Mouse (Mus musculus) cortical plate, adult 2 months (tissue): ENCODE data around the gene Nme8.

Experiments used
- CTCF ChIP-seq: fragments of 200-500 bp; IDR thresholded peaks from 2 replicates; pipeline ENCODE4 v1.5.1; 2011; ENCODE audit warnings: mild to moderate bottlenecking, control low read depth, low read length; ENCODE audit not compliant: insufficient read depth; ENCODE audit errors: extremely low read depth
- POLR2A ChIP-seq: fragments of 200-500 bp; IDR thresholded peaks from 2 replicates; pipeline ENCODE4 v1.6.1; 2011; ENCODE audit warnings: mild to moderate bottlenecking, low read length, control low read depth; ENCODE audit not compliant: insufficient read depth; ENCODE audit errors: extremely low read depth

GRCm38 (mm10) chr13:19698524-19699173 lies 1.1 kb upstream of the Nme8 start:
- TF ChIP-seq CTCF (peak; percentile 70; the same call in 1 of the 2 replicates), POLR2A (no peak)
